19 mouse cellular contexts compared by ENCODE assay signal in genomic region chr15:11693772-11694270, GRCm38 (mm10).
DNase-seq lines count a peak whose midpoint lies in the region; ATAC-seq and TF ChIP-seq lines count a peak whose summit lies in the region.
"Had no signal": no experiment of that assay in that cellular context is flagged by ENCODE, and none has a peak within 500 bp of the region (broad histone marks: within the 10 kb centered on the region; RNA-seq: fewer than 3 reads in every experiment).

No protein-coding gene starts in this region.

- H3K9me3 ChIP-seq in embryonic facial prominence, embryonic 10.5 days = no peaks in the 10 kb centered on the region
- H3K9me3 ChIP-seq in heart, embryonic 11.5 days (replicated peaks; ENCODE audit: control insufficient read depth, low read length) = no peaks in the 10 kb centered on the region
- H3K9me3 ChIP-seq: embryonic facial prominence, embryonic 12.5 days; forebrain, embryonic 15.5 days; hindbrain, embryonic 15.5 days; intestine, embryonic 15.5 days had no signal

- 68% methylated on average over 14 of the region's 14 CpGs for WGBS in embryonic facial prominence, embryonic 10.5 days
- 73% methylated on average over 14 of the region's 14 CpGs for WGBS in heart, embryonic 11.5 days (ENCODE audit: insufficient replicate concordance)

- no peaks in the 10 kb centered on the region for H3K79me3 ChIP-seq in C2C12 (ENCODE audit: low read depth)

- no peak overlapping the region for H3K27ac ChIP-seq in gastrocnemius, adult 2 months
- no peak overlapping the region for H3K27ac ChIP-seq in embryonic facial prominence, embryonic 10.5 days (replicated peaks)
- H3K27ac ChIP-seq in heart, embryonic 11.5 days (ENCODE audit: low read depth, low read length) = no peak overlapping the region
- H3K27ac ChIP-seq: forebrain, embryonic 15.5 days; heart, adult 2 months; hindbrain, embryonic 15.5 days; intestine, embryonic 15.5 days; liver, embryonic 14.5 days had no signal

- H3K4me3 ChIP-seq in gastrocnemius, adult 2 months = peak overlapping the region; percentile 33
- H3K4me3 ChIP-seq in C2C12 (ENCODE audit: insufficient read depth, poor library complexity, severe bottlenecking) = no peak overlapping the region
- no peak overlapping the region for H3K4me3 ChIP-seq in embryonic facial prominence, embryonic 10.5 days
- no peak overlapping the region for H3K4me3 ChIP-seq in heart, embryonic 11.5 days (ENCODE audit: low read depth, low read length)
- H3K4me3 ChIP-seq: embryonic facial prominence, embryonic 12.5 days; forebrain, embryonic 15.5 days; heart, adult 2 months; hindbrain, embryonic 15.5 days; intestine, embryonic 15.5 days had no signal

- intact Hi-C loops in gastrocnemius, adult 2 months (cut with DNase I) = no loop called here

- no peaks in the 10 kb centered on the region for H3K4me1 ChIP-seq in embryonic facial prominence, embryonic 10.5 days
- no peaks in the 10 kb centered on the region for H3K4me1 ChIP-seq in heart, embryonic 11.5 days (ENCODE audit: control insufficient read depth, insufficient read depth, low read length)
- H3K4me1 ChIP-seq: forebrain, embryonic 15.5 days; hindbrain, embryonic 15.5 days; intestine, embryonic 15.5 days had no signal

- H3ac ChIP-seq in C2C12 (ENCODE audit: control insufficient read depth, insufficient read length, low read depth) = no peak overlapping the region

- H3K79me2 ChIP-seq in C2C12 (ENCODE audit: control insufficient read depth, insufficient read depth) = no peaks in the 10 kb centered on the region

- H3K4me2 ChIP-seq in heart, embryonic 11.5 days = no peak overlapping the region
- H3K4me2 ChIP-seq: embryonic facial prominence, embryonic 12.5 days; forebrain, embryonic 15.5 days; hindbrain, embryonic 15.5 days; intestine, embryonic 15.5 days; lung, embryonic 14.5 days had no signal

- H3K9ac ChIP-seq in heart, embryonic 11.5 days (ENCODE audit: low read depth, low read length) = no peak overlapping the region
- H3K9ac ChIP-seq: embryonic facial prominence, embryonic 12.5 days; forebrain, embryonic 15.5 days; hindbrain, embryonic 15.5 days; intestine, embryonic 15.5 days; liver, embryonic 14.5 days; lung, embryonic 14.5 days had no signal

- H3K36me3 ChIP-seq in C2C12 (ENCODE audit: control insufficient read depth, insufficient read depth) = no peaks in the 10 kb centered on the region
- no peaks in the 10 kb centered on the region for H3K36me3 ChIP-seq in embryonic facial prominence, embryonic 10.5 days (replicated peaks)
- no peaks in the 10 kb centered on the region for H3K36me3 ChIP-seq in heart, embryonic 11.5 days (ENCODE audit: control insufficient read depth, insufficient read depth, low read length)
- H3K36me3 ChIP-seq: embryonic facial prominence, embryonic 12.5 days; forebrain, embryonic 15.5 days; hindbrain, embryonic 15.5 days; intestine, embryonic 15.5 days had no signal

- H3K27me3 ChIP-seq in C2C12 (ENCODE audit: control insufficient read depth, insufficient read depth, insufficient read length) = no peaks in the 10 kb centered on the region
- no peaks in the 10 kb centered on the region for H3K27me3 ChIP-seq in embryonic facial prominence, embryonic 10.5 days (replicated peaks; ENCODE audit: low read depth, poor library complexity, severe bottlenecking)
- H3K27me3 ChIP-seq in heart, embryonic 11.5 days (ENCODE audit: control insufficient read depth, insufficient read depth, low read length) = no peaks in the 10 kb centered on the region
- H3K27me3 ChIP-seq: embryonic facial prominence, embryonic 12.5 days; forebrain, embryonic 15.5 days; hindbrain, embryonic 15.5 days; intestine, embryonic 15.5 days had no signal

- DNase-seq in gastrocnemius, adult 2 months = no peak
- DNase-seq in gastrocnemius, adult 8-10 months (ENCODE audit: low spot score in 2 of 2) = no peak
- DNase-seq in embryonic facial prominence, embryonic 10.5 days (ENCODE audit: low spot score) = peak; percentile 11
- DNase-seq in forelimb bud, embryonic 11.5 days (ENCODE audit: low read depth, low spot score) = peak; percentile 8
- DNase-seq in cerebellum, postnatal 25 days = no peak
- DNase-seq: adrenal gland, postnatal 14 days; cerebellum, adult 9-11 months; gastrocnemius, postnatal 36 days; heart, adult 2 months; kidney, postnatal 25 days; lung, embryonic 14.5 days; midbrain, embryonic 14.5 days had no signal

- no peak for TF ChIP-seq CTCF in gastrocnemius, adult 2 months (IDR thresholded peaks at IDR 0.05)
- no peak for TF ChIP-seq CTCF in C2C12 (IDR thresholded peaks at IDR 0.05; ENCODE audit: control insufficient read depth, insufficient read depth, insufficient read length)

- ATAC-seq in heart, embryonic 11.5 days (replicated peaks; ENCODE audit: insufficient number of reproducible peaks, low FRiP score, low TSS enrichment) = no peak
- ATAC-seq: forebrain, embryonic 15.5 days; intestine, embryonic 15.5 days had no signal

TF ChIP-seq in C2C12, 6 proteins besides CTCF, POLR2A, EP300 and RAD21:
- TF ChIP-seq MAX (IDR thresholded peaks at IDR 0.05) = peak; percentile 68
- no peak for TF ChIP-seq MYOG (IDR thresholded peaks at IDR 0.05; ENCODE audit: control insufficient read depth, extremely low read depth, insufficient read length)
- TF ChIP-seq USF1 (IDR thresholded peaks at IDR 0.05; ENCODE audit: low read depth) = peak; percentile 77
- TF ChIP-seq FOSL1 (IDR thresholded peaks at IDR 0.05; ENCODE audit: insufficient read depth, low read length, poor library complexity, severe bottlenecking) = no peak
- peak; percentile 79 for TF ChIP-seq MYOD1 (IDR thresholded peaks at IDR 0.05; ENCODE audit: control insufficient read depth, insufficient read length, low read depth)

Comparison
In these comparisons a context has a peak if more than half of its experiments do, and no peak if none do; other contexts are left out.
1. DNase-seq: peak in embryonic facial prominence, embryonic 10.5 days (single experiment) and forelimb bud, embryonic 11.5 days (single experiment); none in gastrocnemius, adult 2 months (single experiment), gastrocnemius, adult 8-10 months (0 of 2) and cerebellum, postnatal 25 days (0 of 2).